Mouse (Mus musculus) embryonic facial prominence, embryonic 15.5 days (tissue): Measurements from ENCODE around the gene Ino80. TPM values are rescaled to one million over a fixed set of nuclear protein-coding genes. Genes with fewer than 3 reads are reported as not detected.

Experiments
- ATAC-seq: fragments of 200-750 bp; cut with Nextera tagmentation; 2 replicates; pipeline ENCODE4 v1.8.0; 2017; ENCODE audit warnings: low read depth, moderate TSS enrichment; ENCODE audit not compliant: insufficient number of reproducible peaks, low FRiP score, low TSS enrichment
- H3K27ac ChIP-seq: fragments of 300-500 bp; sonication (generic); replicated peaks from 2 replicates; pipeline ENCODE4 v1.5.1; 2015; ENCODE audit warnings: mild to moderate bottlenecking, inconsistent platforms
- H3K27me3 ChIP-seq: fragments of 300-500 bp; sonication (generic); 2 replicates; pipeline ENCODE4 v1.6.1; 2015; ENCODE audit warnings: inconsistent platforms
- H3K36me3 ChIP-seq: fragments of 300-500 bp; sonication (generic); 2 replicates; pipeline ENCODE4 v1.6.1; 2015; ENCODE audit warnings: mild to moderate bottlenecking, inconsistent platforms
- H3K4me1 ChIP-seq: fragments of 300-500 bp; sonication (generic); 2 replicates; pipeline ENCODE4 v1.6.1; 2015; ENCODE audit warnings: inconsistent platforms
- H3K4me2 ChIP-seq: fragments of 300-500 bp; sonication (generic); replicated peaks from 2 replicates; pipeline ENCODE4 v1.6.1; 2015; ENCODE audit warnings: mild to moderate bottlenecking, inconsistent platforms
- H3K4me3 ChIP-seq: fragments of 300-500 bp; sonication (generic); replicated peaks from 2 replicates; pipeline ENCODE4 v1.5.1; 2015; ENCODE audit warnings: mild to moderate bottlenecking, inconsistent platforms
- H3K9ac ChIP-seq: fragments of 300-500 bp; sonication (generic); 2 replicates; pipeline ENCODE4 v1.6.1; 2015; ENCODE audit warnings: inconsistent platforms
- H3K9me3 ChIP-seq: fragments of 300-500 bp; sonication (generic); replicated peaks from 2 replicates; pipeline ENCODE4 v1.6.1; 2016; ENCODE audit warnings: inconsistent platforms
- WGBS: fragments of 180-500 bp; shearing (Covaris S2); methylation state at CpG from one replicate; pipeline ENCODE4 v1.1.7; 2015; 5-methylcytosine and 5-hydroxymethylcytosine counted together
- polyA plus RNA-seq: library from polyadenylated mRNA; unstranded; fragments of >200 nt; fragmentation: Nextera tagmentation; extraction: Ambion mirVana; gene quantifications from 2 replicates; pipeline ENCODE4 v1.2.1, GENCODE M21; 2015

Gene Ino80
- polyA plus RNA-seq, 1 experiment from 2014 or later, result 4.1 TPM

DNA sequence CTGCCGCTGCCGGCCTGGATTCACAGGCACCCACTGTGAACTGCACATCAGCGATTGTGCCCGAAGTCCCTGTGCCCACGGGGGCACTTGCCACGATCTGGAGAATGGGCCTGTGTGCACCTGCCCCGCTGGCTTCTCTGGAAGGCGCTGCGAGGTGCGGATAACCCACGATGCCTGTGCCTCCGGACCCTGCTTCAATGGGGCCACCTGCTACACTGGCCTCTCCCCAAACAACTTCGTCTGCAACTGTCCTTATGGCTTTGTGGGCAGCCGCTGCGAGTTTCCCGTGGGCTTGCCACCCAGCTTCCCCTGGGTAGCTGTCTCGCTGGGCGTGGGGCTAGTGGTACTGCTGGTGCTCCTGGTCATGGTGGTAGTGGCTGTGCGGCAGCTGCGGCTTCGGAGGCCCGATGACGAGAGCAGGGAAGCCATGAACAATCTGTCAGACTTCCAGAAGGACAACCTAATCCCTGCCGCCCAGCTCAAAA, 145.3 kb downstream of the Ino80 start:
- 76% methylated on average over 24 of the region's 24 CpGs for WGBS
- H3K27ac ChIP-seq, result no peak overlapping the region

DNA sequence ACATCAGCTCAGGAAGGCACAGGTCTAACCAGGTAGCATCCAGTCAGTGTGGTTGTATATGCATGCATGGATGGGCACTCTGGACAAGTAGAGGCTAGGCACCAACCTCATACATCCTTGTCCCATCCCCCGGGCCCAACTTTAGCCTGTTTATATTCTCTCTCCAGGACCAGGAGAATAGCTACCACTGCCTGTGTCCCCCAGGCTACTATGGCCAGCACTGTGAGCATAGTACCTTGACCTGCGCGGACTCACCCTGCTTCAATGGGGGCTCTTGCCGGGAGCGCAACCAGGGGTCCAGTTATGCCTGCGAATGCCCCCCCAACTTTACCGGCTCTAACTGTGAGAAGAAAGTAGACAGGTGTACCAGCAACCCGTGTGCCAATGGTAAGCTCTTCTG, 146.7 kb downstream of the Ino80 start:
- H3K4me2 ChIP-seq, result no peak overlapping the region
- no peak overlapping the region for H3K27ac ChIP-seq
- H3K4me1 ChIP-seq, result peaks cover 15% of the 10 kb centered on the region
- WGBS, result 90% methylated on average over 8 of the region's 8 CpGs
- H3K4me3 ChIP-seq, result no peak overlapping the region
- no peak overlapping the region for H3K9ac ChIP-seq
- H3K9me3 ChIP-seq, result no peaks in the 10 kb centered on the region
- peaks cover 61% of the 10 kb centered on the region for H3K27me3 ChIP-seq
- ATAC-seq, result no peak
- no peaks in the 10 kb centered on the region for H3K36me3 ChIP-seq

More for the DNA sequence above, 145.3 kb downstream of the Ino80 start:
- Histone ChIP-seq H3K4me1 (peaks cover under 1% of the 10 kb centered on the region), H3K27me3 (peaks cover 47% of the 10 kb centered on the region), H3K4me2 (no peak overlapping the region), H3K9me3 (no peaks in the 10 kb centered on the region), H3K9ac (no peak overlapping the region), H3K36me3 (no peaks in the 10 kb centered on the region), H3K4me3 (no peak overlapping the region)
- no peak for ATAC-seq

DNA sequence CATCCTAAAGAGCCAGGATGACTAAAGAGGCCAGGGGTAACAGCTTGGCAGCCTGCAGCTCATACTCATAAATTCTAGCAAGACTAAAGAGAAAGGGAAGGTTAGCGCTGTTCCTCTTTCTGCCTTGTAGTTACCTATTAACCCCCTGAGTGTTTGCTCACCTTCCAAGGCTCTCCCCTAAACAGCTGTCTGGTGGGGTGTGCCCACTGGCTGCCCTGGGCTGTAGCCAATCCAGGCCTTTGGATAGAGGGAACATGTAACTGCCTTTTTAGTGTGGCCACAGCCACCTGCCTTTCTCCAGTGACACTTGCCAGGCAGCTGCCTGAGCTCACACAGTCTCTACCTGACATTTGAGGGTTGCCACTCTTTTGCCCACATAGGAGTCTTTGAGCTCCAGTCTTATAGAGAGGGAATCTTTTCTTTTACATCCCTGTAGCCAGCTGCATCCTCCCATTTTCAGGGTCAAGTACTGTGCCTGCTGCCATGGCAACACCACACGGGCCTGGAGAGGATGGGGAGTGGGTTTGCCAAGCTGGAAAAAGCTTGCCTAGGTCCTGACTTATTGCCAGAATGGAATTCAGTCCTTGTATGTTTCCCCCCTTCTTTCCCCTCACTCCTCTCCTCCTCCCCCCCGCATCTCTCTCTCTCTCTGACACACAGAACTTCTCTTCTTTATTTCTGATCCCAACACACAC, 148.2 kb downstream of the Ino80 start:
- Histone ChIP-seq H3K27me3 (peaks cover 76% of the 10 kb centered on the region), H3K4me3 (no peak overlapping the region), H3K9ac (no peak overlapping the region), H3K27ac (no peak overlapping the region), H3K4me2 (no peak overlapping the region), H3K4me1 (peaks cover 29% of the 10 kb centered on the region), H3K9me3 (no peaks in the 10 kb centered on the region), H3K36me3 (no peaks in the 10 kb centered on the region)
- WGBS, result 57% methylated on average over 3 of the region's 3 CpGs
- no peak for ATAC-seq

DNA sequence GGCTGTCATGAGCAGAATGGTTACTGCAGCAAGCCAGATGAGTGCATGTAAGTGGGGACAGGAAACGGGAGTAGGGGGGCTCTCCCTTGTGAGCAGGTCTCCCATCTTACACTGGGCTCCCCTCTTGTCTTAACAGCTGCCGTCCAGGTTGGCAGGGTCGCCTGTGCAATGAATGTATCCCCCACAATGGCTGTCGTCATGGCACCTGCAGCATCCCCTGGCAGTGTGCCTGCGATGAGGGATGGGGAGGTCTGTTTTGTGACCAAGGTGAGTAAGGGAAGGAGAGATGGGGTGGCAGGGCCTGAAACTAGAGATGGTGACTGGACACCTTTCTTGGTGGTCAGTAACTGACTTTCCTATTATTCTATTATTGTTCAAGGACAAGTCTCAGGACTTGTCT, 148.9 kb downstream of the Ino80 start:
- no peaks in the 10 kb centered on the region for H3K9me3 ChIP-seq
- no peaks in the 10 kb centered on the region for H3K36me3 ChIP-seq
- H3K27me3 ChIP-seq, result peaks cover 83% of the 10 kb centered on the region
- no peak overlapping the region for H3K4me2 ChIP-seq
- H3K4me3 ChIP-seq, result peak overlapping the region; percentile 12; the same call in 1 of the 2 replicates
- H3K9ac ChIP-seq, result no peak overlapping the region
- ATAC-seq, result no peak
- 42% methylated on average over 5 of the region's 5 CpGs for WGBS
- no peak overlapping the region for H3K27ac ChIP-seq
- H3K4me1 ChIP-seq, result peaks cover 36% of the 10 kb centered on the region

DNA sequence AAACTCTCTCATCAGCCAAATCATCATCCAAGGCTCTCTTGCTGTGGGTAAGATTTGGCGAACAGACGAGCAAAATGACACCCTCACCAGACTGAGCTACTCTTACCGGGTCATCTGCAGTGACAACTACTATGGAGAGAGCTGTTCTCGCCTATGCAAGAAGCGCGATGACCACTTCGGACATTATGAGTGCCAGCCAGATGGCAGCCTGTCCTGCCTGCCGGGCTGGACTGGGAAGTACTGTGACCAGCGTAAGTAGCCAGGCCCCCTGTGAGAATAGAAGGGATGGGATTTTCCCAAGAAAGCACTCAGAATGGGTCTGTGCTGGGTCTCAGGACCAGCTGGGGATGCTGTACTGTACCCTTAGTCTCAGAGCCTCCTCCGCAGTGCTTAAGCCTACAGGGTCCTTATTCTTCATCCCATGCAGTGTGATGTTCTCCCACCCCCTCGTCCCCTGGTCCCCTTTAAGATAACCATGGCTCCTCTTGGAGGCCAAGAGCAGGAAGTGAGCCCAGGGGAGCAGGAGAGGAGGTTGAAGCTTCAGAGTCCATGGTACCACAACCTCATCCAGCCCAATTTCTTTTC, 149.5 kb downstream of the Ino80 start:
- Histone ChIP-seq H3K27me3 (peaks cover 89% of the 10 kb centered on the region), H3K4me3 (peak overlapping the region; percentile 12), H3K4me2 (no peak overlapping the region), H3K36me3 (no peaks in the 10 kb centered on the region), H3K4me1 (peaks cover 39% of the 10 kb centered on the region), H3K9ac (no peak overlapping the region), H3K9me3 (no peaks in the 10 kb centered on the region), H3K27ac (no peak overlapping the region)
- no peak for ATAC-seq
- WGBS, result 15% methylated on average over 11 of the region's 11 CpGs

DNA sequence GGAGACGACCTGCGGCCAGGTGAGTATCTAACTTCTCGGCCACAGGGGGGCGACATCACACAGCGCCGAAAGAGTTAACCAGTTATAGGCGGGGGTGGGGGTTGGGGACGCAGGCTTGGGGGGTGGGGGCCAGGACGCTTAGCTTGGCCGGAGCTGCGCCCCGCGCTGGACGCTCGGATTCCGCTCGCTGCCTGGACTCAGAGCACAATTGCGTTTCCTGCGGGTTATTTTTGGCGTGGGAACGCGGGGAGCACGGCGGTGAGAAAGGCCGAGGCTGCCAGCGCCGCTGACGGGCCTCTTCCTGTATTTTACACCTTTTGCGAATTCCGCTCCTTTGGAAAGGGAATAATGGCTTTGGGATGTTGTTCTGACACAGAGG, 150.4 kb downstream of the Ino80 start:
- no peaks in the 10 kb centered on the region for H3K9me3 ChIP-seq
- peak overlapping the region; percentile 85 for H3K4me2 ChIP-seq
- under 1% methylated on average over 30 of the region's 30 CpGs for WGBS
- H3K27me3 ChIP-seq, result peaks cover 96% of the 10 kb centered on the region
- H3K27ac ChIP-seq, result no peak overlapping the region
- no peak overlapping the region for H3K9ac ChIP-seq
- no peaks in the 10 kb centered on the region for H3K36me3 ChIP-seq
- no peak for ATAC-seq
- H3K4me1 ChIP-seq, result peaks cover 48% of the 10 kb centered on the region
- H3K4me3 ChIP-seq, result peak overlapping the region; percentile 47

DNA sequence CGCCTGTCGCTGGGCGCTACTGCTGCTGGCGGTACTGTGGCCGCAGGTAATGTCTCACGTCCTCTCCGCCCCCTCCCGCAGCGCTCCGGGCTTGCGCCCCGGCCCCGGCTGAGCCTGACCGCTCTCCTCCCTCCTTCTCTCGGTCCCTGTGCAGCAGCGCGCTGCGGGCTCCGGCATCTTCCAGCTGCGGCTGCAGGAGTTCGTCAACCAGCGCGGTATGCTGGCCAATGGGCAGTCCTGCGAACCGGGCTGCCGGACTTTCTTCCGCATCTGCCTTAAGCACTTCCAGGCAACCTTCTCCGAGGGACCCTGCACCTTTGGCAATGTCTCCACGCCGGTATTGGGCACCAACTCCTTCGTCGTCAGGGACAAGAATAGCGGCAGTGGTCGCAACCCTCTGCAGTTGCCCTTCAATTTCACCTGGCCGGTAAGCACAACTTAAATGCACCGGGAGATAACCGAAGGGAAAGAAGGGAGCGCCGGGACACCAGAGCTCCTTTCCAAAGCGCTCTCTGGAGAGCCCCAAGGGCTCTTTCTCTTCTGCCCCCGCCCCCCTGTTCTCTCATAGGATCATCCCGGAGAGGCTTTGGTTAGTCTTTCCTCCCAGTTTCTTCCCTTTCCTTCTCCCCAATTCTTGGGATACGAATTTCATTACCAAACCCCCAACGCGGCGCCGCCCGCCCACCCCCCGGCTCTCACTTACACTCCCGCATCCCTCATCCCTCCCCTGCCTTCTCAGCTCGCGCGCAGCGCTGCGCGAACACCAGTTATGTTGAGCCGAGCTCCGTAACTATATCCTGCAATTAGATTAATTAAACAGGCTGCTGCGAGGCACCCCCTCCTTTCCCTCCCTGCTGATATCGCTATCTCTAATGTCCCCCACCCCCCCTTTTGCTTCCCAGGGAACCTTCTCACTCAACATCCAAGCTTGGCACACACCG, 151.1 kb downstream of the Ino80 start:
- under 1% methylated on average over 60 of the region's 61 CpGs for WGBS
- peak overlapping the region; percentile 47 for H3K4me3 ChIP-seq
- H3K36me3 ChIP-seq, result no peaks in the 10 kb centered on the region
- peaks cover 55% of the 10 kb centered on the region for H3K4me1 ChIP-seq
- no peaks in the 10 kb centered on the region for H3K9me3 ChIP-seq
- peak overlapping the region; percentile 85 for H3K4me2 ChIP-seq
- H3K27me3 ChIP-seq, result peaks cover 96% of the 10 kb centered on the region
- ATAC-seq, result no peak
- no peak overlapping the region for H3K27ac ChIP-seq
- H3K9ac ChIP-seq, result peak overlapping the region; percentile 33; the same call in 1 of the 2 replicates

DNA sequence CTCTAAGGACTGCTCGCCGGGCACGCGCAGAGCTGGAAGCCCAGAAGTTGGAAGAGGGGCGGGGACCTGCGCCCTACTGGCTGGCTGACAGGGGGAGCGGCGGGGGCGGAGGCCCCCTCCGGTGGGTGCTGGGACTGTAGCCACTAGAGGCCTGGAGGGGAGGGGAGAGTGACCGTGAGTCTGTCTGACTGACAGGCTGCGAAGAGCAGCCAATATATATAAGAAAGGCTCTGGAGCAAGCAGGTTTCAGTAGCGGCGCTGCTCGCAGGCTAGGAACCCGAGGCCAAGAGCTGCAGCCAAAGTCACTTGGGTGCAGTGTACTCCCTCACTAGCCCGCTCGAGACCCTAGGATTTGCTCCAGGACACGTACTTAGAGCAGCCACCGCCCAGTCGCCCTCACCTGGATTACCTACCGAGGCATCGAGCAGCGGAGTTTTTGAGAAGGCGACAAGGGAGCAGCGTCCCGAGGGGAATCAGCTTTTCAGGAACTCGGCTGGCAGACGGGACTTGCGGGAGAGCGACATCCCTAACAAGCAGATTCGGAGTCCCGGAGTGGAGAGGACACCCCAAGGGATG, 151.8 kb downstream of the Ino80 start, which contains the start of gene Dll4:
Gene Dll4, plus strand, starts transcription at position 217 of the 576 bp plus-strand sequence.
- no peaks in the 10 kb centered on the region for H3K36me3 ChIP-seq
- peaks cover 96% of the 10 kb centered on the region for H3K27me3 ChIP-seq
- peak; percentile 59; the same call in 1 of the 2 replicates for ATAC-seq
- peak within 1 kb of the TSS; percentile 33; the same call in 1 of the 2 replicates for H3K9ac ChIP-seq
- no peaks in the 10 kb centered on the region for H3K9me3 ChIP-seq
- peak within 1 kb of the TSS; percentile 85 for H3K4me2 ChIP-seq
- H3K4me1 ChIP-seq, result peaks cover 58% of the 10 kb centered on the region
- no peak within 1 kb of the TSS for H3K27ac ChIP-seq
- WGBS, result under 1% methylated on average over 33 of the region's 33 CpGs
- peak within 1 kb of the TSS; percentile 47 for H3K4me3 ChIP-seq

DNA sequence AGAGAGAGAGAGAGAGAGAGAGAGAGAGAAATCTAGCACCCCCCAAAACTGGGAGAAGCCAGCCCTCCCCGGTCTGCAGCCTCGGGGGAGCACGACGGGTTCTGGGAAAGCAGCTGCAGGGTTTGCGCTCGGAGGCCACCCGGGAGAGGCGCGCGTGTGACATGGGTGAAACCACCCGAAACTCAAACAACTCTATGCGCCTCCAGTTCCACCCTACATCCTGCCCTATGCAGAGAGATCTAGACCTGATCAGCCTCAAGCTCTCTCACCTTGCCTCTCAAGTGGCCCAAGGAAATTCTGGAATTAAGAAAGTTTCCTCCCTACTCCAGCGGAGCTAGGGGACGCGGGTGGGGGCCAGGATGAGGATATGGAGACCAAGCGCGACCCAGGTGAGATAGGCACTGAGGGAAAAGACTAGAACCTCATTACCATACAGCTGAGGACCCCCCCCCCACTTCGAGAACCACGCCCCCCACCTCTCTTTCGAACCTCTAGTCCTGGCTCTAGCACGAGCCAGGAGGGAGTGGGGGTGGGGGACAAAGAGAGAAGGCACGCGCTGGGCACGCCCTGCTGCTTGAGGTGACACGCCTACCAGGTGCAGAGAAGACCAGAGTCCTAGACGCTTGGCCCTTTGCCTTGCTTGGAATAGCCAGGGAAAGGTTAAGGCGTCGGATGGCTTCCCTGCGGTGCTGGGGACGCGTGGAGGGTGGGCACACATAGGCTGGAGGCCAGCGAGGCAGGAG, 152.7 kb downstream of the Ino80 start:
- Histone ChIP-seq H3K27me3 (peaks cover 95% of the 10 kb centered on the region), H3K4me1 (peaks cover 58% of the 10 kb centered on the region), H3K27ac (no peak overlapping the region), H3K4me3 (peak overlapping the region; percentile 47), H3K9ac (no peak overlapping the region), H3K36me3 (no peaks in the 10 kb centered on the region), H3K4me2 (peak overlapping the region; percentile 85), H3K9me3 (no peaks in the 10 kb centered on the region)
- ATAC-seq, result peak; percentile 22; the same call in 1 of the 2 replicates
- under 1% methylated on average over 32 of the region's 32 CpGs for WGBS

DNA sequence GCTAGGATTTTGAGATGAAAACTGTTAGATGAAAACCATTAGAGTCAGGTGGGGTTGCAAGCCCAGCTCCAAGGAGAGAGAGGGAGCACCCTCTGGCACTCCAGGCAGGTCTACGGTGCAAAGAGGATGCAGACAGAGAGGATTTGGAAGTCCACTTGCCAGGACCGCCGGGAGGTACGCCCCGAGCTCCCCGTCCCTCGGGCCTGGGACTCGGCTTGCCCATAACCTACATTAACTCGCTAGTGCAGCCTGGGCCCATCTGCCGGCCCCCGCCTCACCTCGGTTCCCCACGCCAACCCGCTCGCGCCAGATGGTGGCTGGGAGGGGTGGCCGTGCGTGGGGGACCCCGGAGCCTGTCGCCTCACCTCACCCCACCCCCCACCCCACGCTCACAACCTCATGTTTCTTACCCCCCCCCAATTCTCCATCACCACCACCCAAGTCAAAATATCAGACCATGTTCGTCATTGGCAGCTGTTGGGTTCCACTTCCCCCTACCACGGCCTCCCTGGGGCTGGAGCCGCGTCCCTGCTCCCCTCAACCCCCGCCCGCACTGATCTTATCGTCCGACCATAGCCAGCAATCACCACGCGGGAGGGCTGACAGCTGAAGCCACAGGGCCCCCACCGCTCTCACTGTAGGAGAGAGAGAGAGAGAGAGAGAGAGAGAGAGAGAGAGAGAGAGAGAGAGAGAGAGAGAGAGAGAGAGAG, 153.5 kb downstream of the Ino80 start:
- Histone ChIP-seq H3K36me3 (no peaks in the 10 kb centered on the region), H3K9ac (no peak overlapping the region), H3K4me3 (peak overlapping the region; percentile 47), H3K27me3 (peaks cover 89% of the 10 kb centered on the region), H3K27ac (no peak overlapping the region), H3K9me3 (no peaks in the 10 kb centered on the region), H3K4me2 (peak overlapping the region; percentile 85), H3K4me1 (peaks cover 58% of the 10 kb centered on the region)
- WGBS, result 9% methylated on average over 32 of the region's 32 CpGs
- no peak for ATAC-seq
